Mouse (Mus musculus) neural tube, embryonic 15.5 days (tissue): ENCODE data around the gene BC004004. TPM values are rescaled to one million over a fixed set of nuclear protein-coding genes. Genes with fewer than 3 reads are reported as not detected.

ENCODE experiments used
- ATAC-seq: fragments of 200-750 bp; cut with Nextera tagmentation; 2 replicates; pipeline ENCODE4 v1.8.0; 2017; ENCODE audit warnings: mild to moderate bottlenecking, moderate TSS enrichment, moderate library complexity; ENCODE audit not compliant: low FRiP score
- H3K27ac ChIP-seq: fragments of 300-500 bp; sonication (generic); replicated peaks from 2 replicates; pipeline ENCODE4 v1.5.1; 2015; ENCODE audit warnings: mild to moderate bottlenecking, inconsistent platforms
- H3K27me3 ChIP-seq: fragments of 300-500 bp; sonication (generic); replicated peaks from 2 replicates; pipeline ENCODE4 v1.6.1; 2015; ENCODE audit warnings: inconsistent platforms
- H3K36me3 ChIP-seq: fragments of 300-500 bp; sonication (generic); 2 replicates; pipeline ENCODE4 v1.6.1; 2015; ENCODE audit warnings: inconsistent platforms
- H3K4me1 ChIP-seq: fragments of 300-500 bp; sonication (generic); 2 replicates; pipeline ENCODE4 v1.6.1; 2015; ENCODE audit warnings: inconsistent platforms
- H3K4me2 ChIP-seq: fragments of 300-500 bp; sonication (generic); 2 replicates; pipeline ENCODE4 v1.6.1; 2015; ENCODE audit warnings: inconsistent platforms, mild to moderate bottlenecking, moderate library complexity
- H3K4me3 ChIP-seq: fragments of 300-500 bp; sonication (generic); replicated peaks from 2 replicates; pipeline ENCODE4 v1.5.1; 2015; ENCODE audit warnings: mild to moderate bottlenecking, inconsistent platforms
- H3K9ac ChIP-seq: fragments of 300-500 bp; sonication (generic); replicated peaks from 2 replicates; pipeline ENCODE4 v1.6.1; 2015; ENCODE audit warnings: mild to moderate bottlenecking, inconsistent platforms
- H3K9me3 ChIP-seq: fragments of 300-500 bp; sonication (generic); replicated peaks from 2 replicates; pipeline ENCODE4 v1.6.1; 2016; ENCODE audit warnings: inconsistent platforms
- WGBS: fragments of 180-500 bp; shearing (Covaris S2); methylation state at CpG from one replicate; pipeline ENCODE4 v1.1.7; 2015; ENCODE audit warnings: mixed read lengths; 5-methylcytosine and 5-hydroxymethylcytosine counted together
- polyA plus RNA-seq: library from polyadenylated mRNA; unstranded; fragments of >200 nt; fragmentation: Nextera tagmentation; extraction: Ambion mirVana; gene quantifications from 2 replicates; pipeline ENCODE4 v1.2.1, GENCODE M21; 2015

BC004004 gene
- polyA plus RNA-seq, result 111 and 116 TPM in 2 replicates

GRCm38 (mm10) chr17:29268682-29269348 lies at the start of gene BC004004:
Gene BC004004, plus strand, starts transcription at chr17:29268788.
- Histone ChIP-seq H3K9me3 (no peaks in the 10 kb centered on the region), H3K36me3 (no peaks in the 10 kb centered on the region), H3K4me1 (peaks cover 27% of the 10 kb centered on the region), H3K4me2 (peak within 1 kb of the TSS; percentile 71), H3K27me3 (no peaks in the 10 kb centered on the region), H3K9ac (peak within 1 kb of the TSS; percentile 84), H3K27ac (peak within 1 kb of the TSS; percentile 85), H3K4me3 (peak within 1 kb of the TSS; percentile 76)
- ATAC-seq, result peak; percentile 89
- under 1% methylated on average over 52 of the region's 63 CpGs for WGBS

GRCm38 (mm10) chr17:29220631-29221030 lies 48.0 kb upstream of the BC004004 start:
- no peaks in the 10 kb centered on the region for H3K9me3 ChIP-seq
- H3K4me3 ChIP-seq, result no peak overlapping the region
- H3K27me3 ChIP-seq, result no peaks in the 10 kb centered on the region
- 0 out of 2 replicates have a peak overlapping the region, but pooled peaks have one; percentile 48 for H3K27ac ChIP-seq
- ATAC-seq, result 0 out of 2 replicates have a peak, but pooled peaks have one; percentile 18
- peaks cover 18% of the 10 kb centered on the region for H3K4me1 ChIP-seq
- H3K4me2 ChIP-seq, result no peak overlapping the region
- H3K9ac ChIP-seq, result no peak overlapping the region
- WGBS, result 57% methylated on average over 14 of the region's 14 CpGs
- H3K36me3 ChIP-seq, result no peaks in the 10 kb centered on the region

GRCm38 (mm10) chr17:29231109-29231508 lies 37.5 kb upstream of the BC004004 start:
- Histone ChIP-seq H3K9me3 (no peaks in the 10 kb centered on the region), H3K36me3 (no peaks in the 10 kb centered on the region), H3K9ac (no peak overlapping the region), H3K4me1 (peaks cover 8% of the 10 kb centered on the region; the same call in 1 of the 2 replicates), H3K4me3 (no peak overlapping the region), H3K27ac (no peak overlapping the region), H3K4me2 (no peak overlapping the region), H3K27me3 (peaks cover 11% of the 10 kb centered on the region)
- WGBS, result 60% methylated on average over 10 of the region's 10 CpGs
- ATAC-seq, result no peak

DNA sequence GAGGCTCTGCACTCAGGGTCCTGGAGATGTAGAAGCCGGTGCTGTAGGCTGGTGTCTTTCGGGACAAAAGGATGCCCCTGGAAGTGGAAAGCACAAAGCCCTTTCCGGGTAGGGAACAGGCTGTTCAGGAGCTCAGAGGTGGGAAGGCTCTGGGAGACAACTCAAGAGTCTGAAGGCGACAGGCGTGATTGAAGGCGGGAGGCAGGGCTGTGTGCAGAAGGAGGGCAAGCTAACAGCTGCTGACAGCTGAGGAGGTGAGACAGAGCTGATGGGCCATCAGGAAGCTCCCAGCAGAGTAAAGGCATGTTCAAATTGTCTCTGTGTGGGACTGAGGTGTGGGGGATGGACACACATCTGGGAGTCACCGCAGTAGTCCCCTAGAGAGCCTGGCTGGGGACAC lies 32.5 kb upstream of the BC004004 start:
- WGBS, result 71% methylated on average over 7 of the region's 7 CpGs

GRCm38 (mm10) chr17:29237267-29237771 lies 31.3 kb upstream of the BC004004 start:
- no peak; the same call in 1 of the 2 replicates for ATAC-seq
- under 1% methylated on average over 31 of the region's 32 CpGs for WGBS

More for the DNA sequence above, 32.5 kb upstream of the BC004004 start:
- Histone ChIP-seq H3K27me3 (peaks cover 21% of the 10 kb centered on the region), H3K9ac (no peak overlapping the region), H3K4me2 (peak overlapping the region; percentile 99), H3K27ac (no peak overlapping the region), H3K36me3 (no peaks in the 10 kb centered on the region), H3K4me3 (peak overlapping the region; percentile 64; the same call in 1 of the 2 replicates), H3K4me1 (peaks cover 30% of the 10 kb centered on the region), H3K9me3 (no peaks in the 10 kb centered on the region)
- ATAC-seq, result no peak

DNA sequence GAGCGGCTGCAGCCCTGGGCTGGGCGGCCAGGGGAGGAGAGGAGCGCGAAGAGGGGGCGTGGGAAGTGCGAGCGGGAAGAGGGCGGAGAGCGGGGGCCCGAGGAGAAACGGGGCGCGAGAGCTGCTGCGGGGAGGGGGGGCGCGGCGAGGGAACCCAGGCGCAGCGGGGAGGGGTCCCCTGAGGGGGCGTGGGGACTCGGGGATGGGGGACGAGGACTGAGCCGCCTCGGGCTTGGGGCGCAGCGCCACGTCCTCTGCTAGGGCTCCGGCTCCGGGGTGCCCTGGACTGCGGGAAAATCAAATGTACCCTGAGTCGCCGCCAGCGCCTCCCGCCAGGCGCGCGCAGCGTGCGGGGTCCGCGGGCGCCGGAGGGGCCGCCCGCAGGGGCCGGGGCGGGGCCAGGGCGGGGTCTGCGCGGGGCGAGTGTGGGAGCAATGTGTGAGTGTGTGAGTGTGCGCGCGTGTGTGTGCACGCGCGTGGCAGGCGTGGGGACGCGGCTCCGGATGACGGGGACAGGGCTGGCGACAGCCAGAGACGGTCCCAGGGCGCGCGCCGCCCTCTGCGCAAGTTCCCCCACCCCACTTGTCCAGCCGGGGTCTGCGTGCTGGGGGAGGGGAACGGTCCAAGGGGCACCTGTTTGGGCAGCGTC lies 30.7 kb upstream of the BC004004 start, which contains the start of gene Cpne5:
TSS of gene Cpne5 (minus strand) at position 396 of the 649 bp plus-strand sequence.
- Histone ChIP-seq H3K4me3 (peak within 1 kb of the TSS; percentile 64), H3K9ac (peak within 1 kb of the TSS; percentile 64), H3K27ac (peak within 1 kb of the TSS; percentile 64), H3K4me2 (peak within 1 kb of the TSS; percentile 99), H3K36me3 (no peaks in the 10 kb centered on the region), H3K27me3 (peaks cover 21% of the 10 kb centered on the region), H3K9me3 (no peaks in the 10 kb centered on the region), H3K4me1 (peaks cover 36% of the 10 kb centered on the region)
- ATAC-seq, result peak; percentile 87
- under 1% methylated on average over 69 of the region's 73 CpGs for WGBS

More at GRCm38 (mm10) chr17:29237267-29237771, 31.3 kb upstream of the BC004004 start:
- no peaks in the 10 kb centered on the region for H3K36me3 ChIP-seq
- H3K9ac ChIP-seq, result peak overlapping the region; percentile 64
- peak overlapping the region; percentile 64 for H3K27ac ChIP-seq
- peak overlapping the region; percentile 99 for H3K4me2 ChIP-seq
- H3K9me3 ChIP-seq, result no peaks in the 10 kb centered on the region
- H3K27me3 ChIP-seq, result peaks cover 21% of the 10 kb centered on the region
- peaks cover 30% of the 10 kb centered on the region for H3K4me1 ChIP-seq
- H3K4me3 ChIP-seq, result peak overlapping the region; percentile 64

- peaks cover 41% of the 10 kb centered on the region for H3K4me1 ChIP-seq
- peak overlapping the region; percentile 64 for H3K27ac ChIP-seq
- H3K4me2 ChIP-seq, result peak overlapping the region; percentile 99
- WGBS, result 1% methylated on average over 23 of the region's 23 CpGs
- H3K4me3 ChIP-seq, result peak overlapping the region; percentile 64
- peaks cover 21% of the 10 kb centered on the region for H3K27me3 ChIP-seq
- H3K9ac ChIP-seq, result peak overlapping the region; percentile 64
- no peaks in the 10 kb centered on the region for H3K9me3 ChIP-seq
- ATAC-seq, result 0 out of 2 replicates have a peak, but pooled peaks have one; percentile 12
- H3K36me3 ChIP-seq, result no peaks in the 10 kb centered on the region
Measured at GRCm38 (mm10) chr17:29238421-29238945, 30.1 kb upstream of the BC004004 start.

DNA sequence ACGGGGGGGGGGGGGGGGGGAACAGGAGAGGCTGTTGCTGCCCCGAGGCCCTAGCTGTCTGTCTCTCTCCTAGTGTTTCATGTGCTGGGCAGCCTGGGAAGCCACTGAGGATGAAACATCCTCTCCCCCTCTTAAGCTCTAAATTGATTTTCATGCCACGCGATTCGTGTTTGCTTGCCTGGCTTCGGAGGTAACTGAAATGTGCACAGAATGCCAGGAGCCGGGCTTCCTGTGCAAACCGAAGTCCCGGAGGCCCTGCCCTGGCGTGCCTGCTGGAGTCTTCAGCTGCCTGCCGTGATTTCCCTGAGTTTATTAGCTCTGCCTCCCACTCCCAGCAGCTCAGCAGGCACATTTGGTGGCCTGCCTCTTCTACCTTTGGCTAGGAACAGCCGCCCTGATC lies 23.7 kb upstream of the BC004004 start:
- WGBS, result 11% methylated on average over 12 of the region's 12 CpGs
- ATAC-seq, result no peak

DNA sequence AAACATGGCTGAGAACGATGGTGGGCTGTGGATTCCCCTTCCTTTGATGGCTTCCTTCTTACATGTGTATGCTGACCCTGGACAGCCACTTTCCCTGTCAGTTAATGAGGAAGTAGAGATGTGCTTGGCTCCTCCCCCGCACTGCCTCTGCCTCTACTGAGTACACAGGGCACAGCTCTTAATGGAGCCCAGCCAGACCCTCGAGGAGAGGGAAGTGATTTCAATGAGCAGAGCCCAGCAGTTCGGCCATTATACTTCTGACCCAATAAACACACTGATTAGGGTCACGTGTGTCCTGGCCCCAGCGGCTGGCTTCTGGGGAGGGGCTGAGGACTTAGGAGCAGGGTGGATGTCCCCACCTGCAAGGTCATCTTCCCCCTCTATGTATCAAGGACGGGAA lies 22.9 kb upstream of the BC004004 start:
- Histone ChIP-seq H3K9ac (0 out of 2 replicates have a peak overlapping the region, but pooled peaks have one; percentile 7), H3K4me3 (no peak overlapping the region), H3K36me3 (peaks cover 13% of the 10 kb centered on the region), H3K4me1 (peaks cover 40% of the 10 kb centered on the region), H3K4me2 (no peak overlapping the region), H3K27ac (peak overlapping the region; percentile 45; the same call in 1 of the 2 replicates), H3K9me3 (no peaks in the 10 kb centered on the region), H3K27me3 (no peaks in the 10 kb centered on the region)
- 32% methylated on average over 7 of the region's 7 CpGs for WGBS
- 0 out of 2 replicates have a peak, but pooled peaks have one; percentile 13 for ATAC-seq

More for the DNA sequence above, 23.7 kb upstream of the BC004004 start:
- Histone ChIP-seq H3K4me1 (peaks cover 40% of the 10 kb centered on the region), H3K27me3 (0 out of 2 replicates have a peak, but pooled peaks cover 4% of the 10 kb centered on the region), H3K9me3 (no peaks in the 10 kb centered on the region), H3K36me3 (peaks cover 7% of the 10 kb centered on the region), H3K27ac (0 out of 2 replicates have a peak overlapping the region, but pooled peaks have one; percentile 45), H3K4me2 (peak overlapping the region; percentile 19; the same call in 1 of the 2 replicates), H3K4me3 (no peak overlapping the region), H3K9ac (0 out of 2 replicates have a peak overlapping the region, but pooled peaks have one; percentile 10)

GRCm38 (mm10) chr17:29246602-29247001 lies 22.0 kb upstream of the BC004004 start:
- Histone ChIP-seq H3K27me3 (no peaks in the 10 kb centered on the region), H3K9ac (no peak overlapping the region), H3K4me2 (no peak overlapping the region), H3K9me3 (no peaks in the 10 kb centered on the region), H3K4me3 (no peak overlapping the region), H3K4me1 (peaks cover 48% of the 10 kb centered on the region), H3K27ac (0 out of 2 replicates have a peak overlapping the region, but pooled peaks have one; percentile 54), H3K36me3 (peaks cover 21% of the 10 kb centered on the region)
- 23% methylated on average over 5 of the region's 5 CpGs for WGBS
- peak; percentile 58; the same call in 1 of the 2 replicates for ATAC-seq

DNA sequence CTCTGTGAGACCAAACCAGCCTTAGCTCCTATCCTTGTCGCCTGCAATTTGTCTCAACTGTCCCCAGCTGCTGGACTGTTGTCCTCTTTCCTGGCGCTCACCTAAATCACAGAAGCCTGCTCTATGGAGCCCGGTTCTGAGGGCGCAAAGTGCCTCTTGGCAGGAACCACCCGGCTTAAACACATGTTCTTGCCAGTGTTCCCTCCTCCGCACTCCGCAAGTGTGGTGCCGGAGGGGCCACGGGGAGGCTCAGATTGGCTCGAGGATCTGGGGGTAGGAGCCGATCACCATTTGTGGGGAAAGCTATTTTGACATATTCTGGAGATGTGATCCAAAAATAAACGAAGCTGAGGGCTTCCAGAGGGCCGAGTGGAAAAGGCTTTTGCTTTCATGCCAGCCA lies 20.7 kb upstream of the BC004004 start:
- 74% methylated on average over 13 of the region's 13 CpGs for WGBS
- no peak overlapping the region for H3K4me3 ChIP-seq
- ATAC-seq, result no peak

More for the DNA sequence above, 20.7 kb upstream of the BC004004 start:
- Histone ChIP-seq H3K4me2 (no peak overlapping the region), H3K27ac (no peak overlapping the region), H3K27me3 (no peaks in the 10 kb centered on the region), H3K4me1 (peaks cover 55% of the 10 kb centered on the region), H3K36me3 (peaks cover 25% of the 10 kb centered on the region), H3K9ac (no peak overlapping the region), H3K9me3 (no peaks in the 10 kb centered on the region)
